In the genomic region with DNA sequence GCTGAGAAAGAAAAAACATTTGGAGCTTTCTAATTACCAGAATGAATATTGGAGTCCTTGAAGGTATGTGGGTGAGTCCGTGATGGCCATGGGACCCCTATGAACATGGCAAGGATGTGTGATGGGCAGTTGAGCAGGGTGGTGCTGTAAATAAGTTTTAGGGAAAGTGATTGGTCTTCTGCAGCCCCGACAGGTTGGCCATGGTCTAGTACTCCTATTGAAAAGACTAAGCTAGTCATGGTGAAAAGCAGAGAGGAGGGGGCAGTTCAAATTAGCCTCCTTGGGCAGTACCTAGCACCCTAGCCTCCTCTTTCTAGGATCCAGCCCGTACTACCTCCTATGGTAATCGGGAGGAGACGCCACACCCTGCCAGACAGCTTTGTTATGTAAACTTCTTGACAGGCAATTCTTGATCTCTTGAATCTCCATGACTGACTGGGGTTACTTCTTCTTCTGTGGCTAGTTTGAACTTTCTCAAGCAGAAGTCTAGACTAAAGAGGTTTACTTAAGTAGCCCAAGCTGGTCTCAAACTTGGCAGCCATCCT, we compare ENCODE assay signal across 10 mouse cellular contexts. TPM values are rescaled to one million over a fixed set of nuclear protein-coding genes. Genes with fewer than 3 reads are reported as not detected.
DNase-seq lines count a peak whose midpoint lies in the region; ATAC-seq and TF ChIP-seq lines count a peak whose summit lies in the region.
"Had no signal": no experiment of that assay in that cellular context is flagged by ENCODE, and none has a peak within 500 bp of the region (broad histone marks: within the 10 kb centered on the region; RNA-seq: fewer than 3 reads in every experiment).

No protein-coding gene starts in this region.

- TF ChIP-seq CTCF in ES-Bruce4 (IDR thresholded peaks at IDR 0.05; ENCODE audit: low read depth, low read length) = no peak

- H3K4me1 ChIP-seq in ES-Bruce4 (ENCODE audit: control insufficient read depth, insufficient read depth, low read length) = peaks cover 4% of the 10 kb centered on the region
- H3K4me1 ChIP-seq in hindbrain, embryonic 11.5 days (replicated peaks; ENCODE audit: control insufficient read depth, insufficient read depth, low read length) = no peaks in the 10 kb centered on the region
- H3K4me1 ChIP-seq in midbrain, embryonic 12.5 days = peaks cover 5% of the 10 kb centered on the region; the same call in 1 of the 2 replicates

- TF ChIP-seq POLR2A in ES-Bruce4 (IDR thresholded peaks at IDR 0.05; ENCODE audit: insufficient read depth, low read length) = no peak

- H3K27me3 ChIP-seq in ES-Bruce4 (ENCODE audit: control insufficient read depth, insufficient read depth, low read length, poor library complexity, severe bottlenecking) = no peaks in the 10 kb centered on the region
- H3K27me3 ChIP-seq in hindbrain, embryonic 11.5 days (ENCODE audit: control insufficient read depth, insufficient read depth, low read length) = no peaks in the 10 kb centered on the region
- 0 out of 2 replicates have a peak, but pooled peaks cover 10% of the 10 kb centered on the region for H3K27me3 ChIP-seq in midbrain, embryonic 12.5 days

- WGBS in hindbrain, embryonic 11.5 days = 48% methylated on average over 5 of the region's 5 CpGs
- 47% methylated on average over 5 of the region's 5 CpGs for WGBS in midbrain, embryonic 12.5 days

- ATAC-seq in hindbrain, embryonic 11.5 days (ENCODE audit: low FRiP score) = 0 out of 2 replicates have a peak, but pooled peaks have one; percentile 32
- ATAC-seq in midbrain, embryonic 12.5 days (ENCODE audit: low FRiP score, low read depth) = no peak
- ATAC-seq in inflammation-experienced regulatory T-cells, adult 6 months = no peak

- peak overlapping the region; percentile 25; the same call in 1 of the 2 replicates for H3K9ac ChIP-seq in ES-Bruce4 (ENCODE audit: low read depth, poor library complexity, severe bottlenecking)
- H3K9ac ChIP-seq in hindbrain, embryonic 11.5 days (ENCODE audit: low read depth, low read length) = no peak overlapping the region
- H3K9ac ChIP-seq in midbrain, embryonic 12.5 days (replicated peaks) = no peak overlapping the region

- no peaks in the 10 kb centered on the region for H3K9me3 ChIP-seq in ES-Bruce4 (replicated peaks; ENCODE audit: control insufficient read depth, insufficient read depth, low read length, poor library complexity, severe bottlenecking)
- H3K9me3 ChIP-seq in hindbrain, embryonic 11.5 days (ENCODE audit: control insufficient read depth, low read length) = no peaks in the 10 kb centered on the region
- no peaks in the 10 kb centered on the region for H3K9me3 ChIP-seq in midbrain, embryonic 12.5 days

- peak; percentile 70; the same call in 1 of the 2 replicates for TF ChIP-seq EP300 in ES-Bruce4 (IDR thresholded peaks at IDR 0.05; ENCODE audit: insufficient read depth, low read depth, low read length)

- H3K27ac ChIP-seq in ES-Bruce4 (ENCODE audit: insufficient read depth, low read length) = peak overlapping the region; percentile 90
- H3K27ac ChIP-seq in hindbrain, embryonic 11.5 days (ENCODE audit: low read depth, low read length) = no peak overlapping the region
- H3K27ac ChIP-seq in midbrain, embryonic 12.5 days (replicated peaks) = no peak overlapping the region

- peak overlapping the region; percentile 69 for H3K4me3 ChIP-seq in ES-Bruce4 (ENCODE audit: low read depth, low read length)
- peak overlapping the region; percentile 39; the same call in 1 of the 2 replicates for H3K4me3 ChIP-seq in hindbrain, embryonic 11.5 days (ENCODE audit: low read depth, low read length)
- H3K4me3 ChIP-seq in midbrain, embryonic 12.5 days = peak overlapping the region; percentile 47; the same call in 1 of the 2 replicates

- DNase-seq in R1 (ENCODE audit: low read depth, low spot score) = peak; percentile 96
- DNase-seq in hindbrain, embryonic 11.5 days (ENCODE audit: low spot score) = no peak
- no peak for DNase-seq in right cerebral cortex, adult 2 months (ENCODE audit: low spot score in 2 of 2)
- DNase-seq in left cerebral cortex, adult 9 months (ENCODE audit: low spot score in 2 of 2) = no peak
- DNase-seq: cerebellum, adult 11-12 months had no signal

- no peak overlapping the region for H3K4me2 ChIP-seq in hindbrain, embryonic 11.5 days (replicated peaks; ENCODE audit: low read depth, low read length)
- H3K4me2 ChIP-seq in midbrain, embryonic 12.5 days (replicated peaks) = peak overlapping the region; percentile 82

- peaks cover 13% of the 10 kb centered on the region for H3K36me3 ChIP-seq in ES-Bruce4 (ENCODE audit: control insufficient read depth, insufficient read depth, low read length, poor library complexity, severe bottlenecking)
- no peaks in the 10 kb centered on the region for H3K36me3 ChIP-seq in hindbrain, embryonic 11.5 days (ENCODE audit: control insufficient read depth, insufficient read depth, low read length)
- no peaks in the 10 kb centered on the region for H3K36me3 ChIP-seq in midbrain, embryonic 12.5 days

RNA-seq across cellular contexts. Expression of gene Zfp819, which starts 0.8 kb away (rescaled TPM):
- polyA plus RNA-seq in ES-Bruce4 (2011; ENCODE audit: insufficient read depth, insufficient read length, low read depth, missing spikeins) = 3.1 and 3.4 TPM in 2 replicates
- 0.43 and 1.3 TPM in 2 replicates for polyA plus RNA-seq in hindbrain, embryonic 11.5 days (2014; fragmentation: Nextera tagmentation; extraction: Ambion mirVana)
- polyA plus RNA-seq in midbrain, embryonic 12.5 days (2016; fragmentation: Nextera tagmentation; extraction: Ambion mirVana) = 0.24 and 0.58 TPM in 2 replicates
- not detected for polyA plus RNA-seq in inflammation-experienced regulatory T-cells, adult 6 months (2017; shearing (Covaris generic))
- polyA plus RNA-seq: large intestine, adult 2 months had no signal

RNA-seq across cellular contexts. Expression of gene Ceacam18, which starts 26.7 kb away (rescaled TPM):
- polyA plus RNA-seq in ES-Bruce4 (2011; ENCODE audit: insufficient read depth, insufficient read length, low read depth, missing spikeins) = not detected in 2 replicates
- polyA plus RNA-seq in hindbrain, embryonic 11.5 days (2014; fragmentation: Nextera tagmentation; extraction: Ambion mirVana) = not detected in 2 replicates
- polyA plus RNA-seq in midbrain, embryonic 12.5 days (2016; fragmentation: Nextera tagmentation; extraction: Ambion mirVana) = not detected in 2 replicates
- polyA plus RNA-seq in inflammation-experienced regulatory T-cells, adult 6 months (2017; shearing (Covaris generic)) = not detected
- polyA plus RNA-seq: heart, embryonic 11.5 days had no signal

RNA-seq across cellular contexts. Expression of gene Zfp719, which starts 28.4 kb away (rescaled TPM):
- 6.9 and 9.4 TPM in 2 replicates for polyA plus RNA-seq in ES-Bruce4 (2011; ENCODE audit: insufficient read depth, insufficient read length, low read depth, missing spikeins)
- 17.1 and 18.5 TPM in 2 replicates for polyA plus RNA-seq in hindbrain, embryonic 11.5 days (2014; fragmentation: Nextera tagmentation; extraction: Ambion mirVana)
- polyA plus RNA-seq in midbrain, embryonic 12.5 days (2016; fragmentation: Nextera tagmentation; extraction: Ambion mirVana) = 17.8 and 17.9 TPM in 2 replicates
- 10 to 100 TPM; 10.7 to 11.7 (median 11.7) TPM for polyA plus RNA-seq in inflammation-experienced regulatory T-cells, adult 6 months (2017; shearing (Covaris generic))

RNA-seq across cellular contexts. Expression of gene Zfp658, which starts 45.8 kb away (rescaled TPM):
- 1.7 and 2.2 TPM in 2 replicates for polyA plus RNA-seq in ES-Bruce4 (2011; ENCODE audit: insufficient read depth, insufficient read length, low read depth, missing spikeins)
- polyA plus RNA-seq in hindbrain, embryonic 11.5 days (2014; fragmentation: Nextera tagmentation; extraction: Ambion mirVana) = 6.7 and 7.7 TPM in 2 replicates
- 9.3 and 10.1 TPM in 2 replicates for polyA plus RNA-seq in midbrain, embryonic 12.5 days (2016; fragmentation: Nextera tagmentation; extraction: Ambion mirVana)
- polyA plus RNA-seq in inflammation-experienced regulatory T-cells, adult 6 months (2017; shearing (Covaris generic)) = 1 to 10 TPM; 2.8 to 4.3 (median 3.3) TPM

RNA-seq across cellular contexts. Expression of gene Siglece, which starts 52.1 kb away (rescaled TPM):
- polyA plus RNA-seq in ES-Bruce4 (2011; ENCODE audit: insufficient read depth, insufficient read length, low read depth, missing spikeins) = 0.64 TPM in 1 of 2 replicates, not detected in the other
- polyA plus RNA-seq in hindbrain, embryonic 11.5 days (2014; fragmentation: Nextera tagmentation; extraction: Ambion mirVana) = 0.42 and 0.46 TPM in 2 replicates
- 0.24 TPM in 2 replicates for polyA plus RNA-seq in midbrain, embryonic 12.5 days (2016; fragmentation: Nextera tagmentation; extraction: Ambion mirVana)
- under 1 TPM; 0.45 to 0.78 (median 0.51) TPM for polyA plus RNA-seq in inflammation-experienced regulatory T-cells, adult 6 months (2017; shearing (Covaris generic))
